Mouse (Mus musculus): Measurements from ENCODE around the gene Sel1l2.

- TF ChIP-seq GATA1 (IDR thresholded peaks at IDR 0.05; ENCODE audit: borderline replicate concordance, low read length) (no peak), FLI1 (IDR thresholded peaks at IDR 0.05; ENCODE audit: low read length) (no peak)
Measured at GRCm38 (mm10) chr2:140439081-140439480, 49.6 kb upstream of the Sel1l2 start.

All from megakaryocyte, embryonic 14.5 days (primary cell).